Mouse (Mus musculus): ENCODE data around the gene Stard10. TPM values are rescaled to one million over a fixed set of nuclear protein-coding genes. Genes with fewer than 3 reads are reported as not detected.

Stard10 gene
- polyA plus RNA-seq, 1 experiment from 2014 or later: 7.0 TPM

- ATAC-seq (ENCODE audit: insufficient read depth, low FRiP score, low TSS enrichment) (no peak), DNase-seq (ENCODE audit: low spot score) (no peak)
- Histone ChIP-seq H3K9ac (ENCODE audit: low read length) (no peak overlapping the region), H3K4me3 (ENCODE audit: low read depth, low read length) (no peak overlapping the region), H3K4me2 (ENCODE audit: low read depth) (no peak overlapping the region), H3K36me3 (ENCODE audit: control insufficient read depth, insufficient read depth, low read length) (no peaks in the 10 kb centered on the region), H3K27me3 (ENCODE audit: control insufficient read depth, insufficient read depth, low read length) (no peaks in the 10 kb centered on the region), H3K27ac (ENCODE audit: low read depth, low read length) (no peak overlapping the region), H3K4me1 (ENCODE audit: control insufficient read depth, insufficient read depth, low read length) (peaks cover 6% of the 10 kb centered on the region; the same call in 1 of the 2 replicates), H3K9me3 (ENCODE audit: control insufficient read depth, low read length) (no peaks in the 10 kb centered on the region)
- 70% methylated on average over 7 of the region's 7 CpGs for WGBS
These were observed 26.2 kb downstream of the Stard10 start for GRCm38 (mm10) chr7:101343135-101343534.

GRCm38 (mm10) chr7:101344892-101345291 lies 28.0 kb downstream of the Stard10 start:
- Histone ChIP-seq H3K9me3 (ENCODE audit: control insufficient read depth, low read length) (no peaks in the 10 kb centered on the region), H3K4me3 (ENCODE audit: low read depth, low read length) (no peak overlapping the region), H3K27ac (ENCODE audit: low read depth, low read length) (no peak overlapping the region), H3K36me3 (ENCODE audit: control insufficient read depth, insufficient read depth, low read length) (no peaks in the 10 kb centered on the region), H3K9ac (ENCODE audit: low read length) (no peak overlapping the region), H3K27me3 (ENCODE audit: control insufficient read depth, insufficient read depth, low read length) (peaks cover 7% of the 10 kb centered on the region; the same call in 1 of the 2 replicates), H3K4me2 (ENCODE audit: low read depth) (no peak overlapping the region), H3K4me1 (ENCODE audit: control insufficient read depth, insufficient read depth, low read length) (peaks cover 10% of the 10 kb centered on the region; the same call in 1 of the 2 replicates)
- WGBS: 70% methylated on average over 4 of the region's 4 CpGs
- no peak for ATAC-seq (ENCODE audit: insufficient read depth, low FRiP score, low TSS enrichment)
- no peak for DNase-seq (ENCODE audit: low spot score)

- H3K9me3 ChIP-seq (ENCODE audit: control insufficient read depth, low read length): no peaks in the 10 kb centered on the region
- H3K4me2 ChIP-seq (ENCODE audit: low read depth): no peak overlapping the region
- WGBS: 78% methylated on average over 2 of the region's 2 CpGs
- peaks cover 7% of the 10 kb centered on the region; the same call in 1 of the 2 replicates for H3K27me3 ChIP-seq (ENCODE audit: control insufficient read depth, insufficient read depth, low read length)
- ATAC-seq (ENCODE audit: insufficient read depth, low FRiP score, low TSS enrichment): no peak
- no peak overlapping the region for H3K27ac ChIP-seq (ENCODE audit: low read depth, low read length)
- DNase-seq (ENCODE audit: low spot score): no peak
- peaks cover 10% of the 10 kb centered on the region; the same call in 1 of the 2 replicates for H3K4me1 ChIP-seq (ENCODE audit: control insufficient read depth, insufficient read depth, low read length)
- H3K9ac ChIP-seq (ENCODE audit: low read length): no peak overlapping the region
- H3K36me3 ChIP-seq (ENCODE audit: control insufficient read depth, insufficient read depth, low read length): no peaks in the 10 kb centered on the region
- no peak overlapping the region for H3K4me3 ChIP-seq (ENCODE audit: low read depth, low read length)
These were observed 30.1 kb downstream of the Stard10 start for GRCm38 (mm10) chr7:101346991-101347390.

DNA sequence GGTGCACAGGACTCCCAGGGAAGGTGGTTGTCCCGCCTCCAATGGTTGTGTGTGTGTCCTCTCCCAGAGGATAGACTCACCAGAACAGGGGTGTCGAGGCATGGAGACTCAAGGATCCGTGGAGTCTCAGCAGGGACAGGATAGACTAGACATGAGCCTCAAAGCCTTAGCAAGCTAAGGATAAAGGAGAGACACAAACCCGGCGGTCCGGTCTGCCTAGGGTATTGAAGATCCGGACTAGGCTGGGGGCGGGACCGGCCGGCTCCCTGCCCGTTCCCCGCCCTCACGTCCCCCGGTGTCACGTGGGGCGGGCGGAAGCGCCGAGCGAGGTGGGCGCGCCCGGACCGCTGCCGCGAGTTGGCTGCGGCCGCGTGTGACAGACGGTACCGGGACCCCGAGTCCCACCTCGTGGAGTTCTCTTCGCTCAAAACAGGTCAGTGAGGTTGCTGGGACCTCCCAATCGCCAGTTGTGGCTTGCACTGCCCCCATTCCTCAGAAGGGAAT lies 30.9 kb downstream of the Stard10 start, which contains the start of gene Arap1:
TSS of gene Arap1 (plus strand) at position 301 of the 504 bp plus-strand sequence.
- Histone ChIP-seq H3K4me2 (ENCODE audit: low read depth) (peak within 1 kb of the TSS; percentile 95), H3K4me1 (ENCODE audit: control insufficient read depth, insufficient read depth, low read length) (peaks cover 10% of the 10 kb centered on the region; the same call in 1 of the 2 replicates), H3K36me3 (ENCODE audit: control insufficient read depth, insufficient read depth, low read length) (no peaks in the 10 kb centered on the region), H3K27ac (ENCODE audit: low read depth, low read length) (no peak within 1 kb of the TSS), H3K9me3 (ENCODE audit: control insufficient read depth, low read length) (no peaks in the 10 kb centered on the region), H3K27me3 (ENCODE audit: control insufficient read depth, insufficient read depth, low read length) (peaks cover 7% of the 10 kb centered on the region; the same call in 1 of the 2 replicates), H3K9ac (ENCODE audit: low read length) (peak within 1 kb of the TSS; percentile 47), H3K4me3 (ENCODE audit: low read depth, low read length) (peak within 1 kb of the TSS; percentile 48)
- DNase-seq (ENCODE audit: low spot score) (peak; percentile 76), ATAC-seq (ENCODE audit: insufficient read depth, low FRiP score, low TSS enrichment) (peak; percentile 73)
- WGBS: 1% methylated on average over 35 of the region's 35 CpGs

- Histone ChIP-seq H3K27ac (ENCODE audit: low read depth, low read length) (no peak overlapping the region), H3K36me3 (ENCODE audit: control insufficient read depth, insufficient read depth, low read length) (no peaks in the 10 kb centered on the region), H3K9me3 (ENCODE audit: control insufficient read depth, low read length) (no peaks in the 10 kb centered on the region), H3K9ac (ENCODE audit: low read length) (peak overlapping the region; percentile 47), H3K4me3 (ENCODE audit: low read depth, low read length) (peak overlapping the region; percentile 48), H3K27me3 (ENCODE audit: control insufficient read depth, insufficient read depth, low read length) (peaks cover 7% of the 10 kb centered on the region; the same call in 1 of the 2 replicates), H3K4me2 (ENCODE audit: low read depth) (peak overlapping the region; percentile 95), H3K4me1 (ENCODE audit: control insufficient read depth, insufficient read depth, low read length) (peaks cover 10% of the 10 kb centered on the region; the same call in 1 of the 2 replicates)
- WGBS: 4% methylated on average over 13 of the region's 13 CpGs
- ATAC-seq (ENCODE audit: insufficient read depth, low FRiP score, low TSS enrichment) (no peak), DNase-seq (ENCODE audit: low spot score) (peak; percentile 12)
These were observed 31.4 kb downstream of the Stard10 start for GRCm38 (mm10) chr7:101348312-101348711.

GRCm38 (mm10) chr7:101349861-101350260 lies 33.0 kb downstream of the Stard10 start:
- H3K36me3 ChIP-seq (ENCODE audit: control insufficient read depth, insufficient read depth, low read length): no peaks in the 10 kb centered on the region
- no peak overlapping the region for H3K27ac ChIP-seq (ENCODE audit: low read depth, low read length)
- peaks cover 7% of the 10 kb centered on the region; the same call in 1 of the 2 replicates for H3K27me3 ChIP-seq (ENCODE audit: control insufficient read depth, insufficient read depth, low read length)
- H3K4me1 ChIP-seq (ENCODE audit: control insufficient read depth, insufficient read depth, low read length): peaks cover 10% of the 10 kb centered on the region; the same call in 1 of the 2 replicates
- DNase-seq (ENCODE audit: low spot score) (no peak), ATAC-seq (ENCODE audit: insufficient read depth, low FRiP score, low TSS enrichment) (no peak)
- H3K4me2 ChIP-seq (ENCODE audit: low read depth): no peak overlapping the region
- no peak overlapping the region for H3K9ac ChIP-seq (ENCODE audit: low read length)
- no peaks in the 10 kb centered on the region for H3K9me3 ChIP-seq (ENCODE audit: control insufficient read depth, low read length)
- 47% methylated on average over 2 of the region's 2 CpGs for WGBS
- H3K4me3 ChIP-seq (ENCODE audit: low read depth, low read length): no peak overlapping the region

DNA sequence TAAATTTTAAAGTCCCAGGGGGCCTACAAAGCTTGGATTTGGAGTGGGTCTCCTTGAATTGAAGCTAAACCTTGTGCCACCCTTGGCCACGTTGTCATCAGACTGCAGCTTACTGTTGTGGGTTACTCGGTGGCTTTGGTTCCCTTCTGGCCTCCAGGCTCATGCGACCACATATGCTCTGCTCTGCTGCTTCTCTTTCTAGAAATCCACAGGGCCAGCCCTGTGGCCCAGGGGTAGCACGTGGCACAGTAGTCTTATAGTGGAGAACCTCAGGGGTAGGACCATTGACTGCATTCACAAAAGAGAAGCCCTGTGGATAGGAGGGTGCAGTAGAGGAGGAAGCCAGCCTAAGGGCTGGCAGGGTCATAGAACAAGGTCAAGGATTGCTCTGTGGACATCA lies 35.5 kb downstream of the Stard10 start:
- Histone ChIP-seq H3K36me3 (ENCODE audit: control insufficient read depth, insufficient read depth, low read length) (no peaks in the 10 kb centered on the region), H3K4me2 (ENCODE audit: low read depth) (no peak overlapping the region), H3K9ac (ENCODE audit: low read length) (no peak overlapping the region), H3K27ac (ENCODE audit: low read depth, low read length) (no peak overlapping the region), H3K4me3 (ENCODE audit: low read depth, low read length) (no peak overlapping the region), H3K4me1 (ENCODE audit: control insufficient read depth, insufficient read depth, low read length) (peaks cover 10% of the 10 kb centered on the region; the same call in 1 of the 2 replicates), H3K9me3 (ENCODE audit: control insufficient read depth, low read length) (no peaks in the 10 kb centered on the region), H3K27me3 (ENCODE audit: control insufficient read depth, insufficient read depth, low read length) (peaks cover 9% of the 10 kb centered on the region; the same call in 1 of the 2 replicates)
- ATAC-seq (ENCODE audit: insufficient read depth, low FRiP score, low TSS enrichment) (no peak), DNase-seq (ENCODE audit: low spot score) (no peak)
- 81% methylated on average over 4 of the region's 4 CpGs for WGBS

DNA sequence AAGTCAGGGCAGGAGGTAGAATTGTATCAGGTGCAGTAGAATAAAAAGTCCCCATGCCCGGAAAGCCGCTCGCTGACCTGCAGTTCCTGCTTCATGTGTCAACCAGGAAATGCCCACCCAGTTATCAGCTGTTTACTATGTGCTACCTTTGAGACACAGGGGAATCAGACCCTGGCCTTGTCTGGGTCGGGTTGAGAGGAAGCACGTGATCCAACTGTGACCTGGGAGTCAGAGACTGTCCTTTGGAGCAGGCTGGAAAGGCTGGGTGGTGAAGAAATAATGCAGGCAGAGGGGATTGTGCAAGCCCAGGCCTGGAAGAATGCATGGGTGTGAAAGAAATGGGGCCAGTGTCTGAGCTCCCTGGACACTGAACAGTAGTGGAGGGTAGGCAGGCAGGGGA lies 37.5 kb downstream of the Stard10 start:
- Histone ChIP-seq H3K27me3 (ENCODE audit: control insufficient read depth, insufficient read depth, low read length) (peaks cover 3% of the 10 kb centered on the region; the same call in 1 of the 2 replicates), H3K4me2 (ENCODE audit: low read depth) (no peak overlapping the region), H3K9ac (ENCODE audit: low read length) (no peak overlapping the region), H3K27ac (ENCODE audit: low read depth, low read length) (no peak overlapping the region), H3K36me3 (ENCODE audit: control insufficient read depth, insufficient read depth, low read length) (no peaks in the 10 kb centered on the region), H3K9me3 (ENCODE audit: control insufficient read depth, low read length) (no peaks in the 10 kb centered on the region), H3K4me1 (ENCODE audit: control insufficient read depth, insufficient read depth, low read length) (no peaks in the 10 kb centered on the region), H3K4me3 (ENCODE audit: low read depth, low read length) (no peak overlapping the region)
- DNase-seq (ENCODE audit: low spot score): no peak
- 79% methylated on average over 5 of the region's 5 CpGs for WGBS
- ATAC-seq (ENCODE audit: insufficient read depth, low FRiP score, low TSS enrichment): no peak

DNA sequence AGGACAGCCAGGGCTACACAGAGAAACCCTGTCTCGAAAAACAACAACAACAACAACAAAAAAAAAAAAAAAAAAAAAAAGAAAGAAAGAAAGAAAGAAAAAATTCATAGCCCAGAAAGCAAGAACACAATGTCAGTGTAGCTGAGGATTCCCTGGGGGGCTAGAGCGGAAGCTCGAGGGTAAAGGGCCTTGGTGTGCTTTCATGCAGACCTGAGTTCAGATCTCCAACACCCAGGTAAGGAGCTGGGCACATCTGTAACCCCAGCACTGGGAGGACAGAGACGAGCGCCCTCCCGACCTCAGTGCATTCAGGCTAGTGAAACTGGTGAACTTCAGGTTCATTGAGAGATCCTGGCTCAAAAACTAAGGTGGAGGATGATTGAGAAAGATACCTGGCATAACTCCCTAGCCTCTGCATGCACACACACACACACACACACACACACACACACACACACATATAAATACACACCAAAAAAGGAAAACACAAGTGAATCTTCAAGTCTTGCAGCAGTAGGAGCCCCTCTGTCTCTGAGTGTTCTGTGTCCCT lies 38.7 kb downstream of the Stard10 start:
- H3K36me3 ChIP-seq (ENCODE audit: control insufficient read depth, insufficient read depth, low read length): no peaks in the 10 kb centered on the region
- H3K4me3 ChIP-seq (ENCODE audit: low read depth, low read length): no peak overlapping the region
- no peak overlapping the region for H3K27ac ChIP-seq (ENCODE audit: low read depth, low read length)
- no peak for DNase-seq (ENCODE audit: low spot score)
- no peaks in the 10 kb centered on the region for H3K4me1 ChIP-seq (ENCODE audit: control insufficient read depth, insufficient read depth, low read length)
- peaks cover 3% of the 10 kb centered on the region; the same call in 1 of the 2 replicates for H3K27me3 ChIP-seq (ENCODE audit: control insufficient read depth, insufficient read depth, low read length)
- 87% methylated on average over 6 of the region's 6 CpGs for WGBS
- H3K4me2 ChIP-seq (ENCODE audit: low read depth): no peak overlapping the region
- H3K9ac ChIP-seq (ENCODE audit: low read length): no peak overlapping the region
- no peak for ATAC-seq (ENCODE audit: insufficient read depth, low FRiP score, low TSS enrichment)
- no peaks in the 10 kb centered on the region for H3K9me3 ChIP-seq (ENCODE audit: control insufficient read depth, low read length)
